Mouse (Mus musculus): ENCODE results near the gene Prss47. TPM values are rescaled to one million over a fixed set of nuclear protein-coding genes. Genes with fewer than 3 reads are reported as not detected.

Prss47 gene
- polyA plus RNA-seq, 1 experiment from 2014 or later = not detected

DNA sequence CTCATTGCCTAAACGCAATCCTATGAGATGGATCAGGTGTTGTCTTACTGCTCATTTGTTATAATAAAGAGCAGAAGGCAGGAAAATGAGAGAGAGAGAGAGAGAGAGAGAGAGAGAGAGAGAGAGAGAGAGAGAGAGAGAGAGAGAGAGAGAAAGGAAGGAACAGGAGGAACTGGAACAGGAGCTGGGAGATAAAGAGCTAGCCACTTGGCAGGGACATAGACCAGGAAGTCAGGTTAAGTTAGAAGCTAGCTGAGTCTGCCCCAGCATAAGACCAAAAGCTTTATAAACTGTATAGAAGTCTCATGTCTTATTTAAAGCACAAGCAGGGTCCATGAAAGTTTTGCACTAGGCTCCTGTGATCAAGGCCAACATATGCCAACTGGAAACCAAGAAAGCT, 44.6 kb downstream of the Prss47 start:
- Histone ChIP-seq H3K4me3 (ENCODE audit: low read depth, low read length) (no peak overlapping the region), H3K9ac (ENCODE audit: low read length) (no peak overlapping the region), H3K36me3 (ENCODE audit: control insufficient read depth, insufficient read depth, low read length) (no peaks in the 10 kb centered on the region), H3K9me3 (ENCODE audit: control insufficient read depth, low read length) (no peaks in the 10 kb centered on the region), H3K4me1 (ENCODE audit: control insufficient read depth, insufficient read depth, low read length) (no peaks in the 10 kb centered on the region), H3K27me3 (ENCODE audit: control insufficient read depth, insufficient read depth, low read length) (no peaks in the 10 kb centered on the region), H3K27ac (ENCODE audit: low read depth, low read length) (no peak overlapping the region), H3K4me2 (ENCODE audit: low read depth) (no peak overlapping the region)
- ATAC-seq (ENCODE audit: insufficient read depth, low FRiP score, low TSS enrichment) (no peak), DNase-seq (ENCODE audit: low spot score) (no peak)
- WGBS = 60% methylated on average over 1 of the region's 1 CpGs

GRCm38 (mm10) chr13:65006760-65007159, 45.8 kb downstream of the Prss47 start:
- Histone ChIP-seq H3K27me3 (ENCODE audit: control insufficient read depth, insufficient read depth, low read length) (no peaks in the 10 kb centered on the region), H3K36me3 (ENCODE audit: control insufficient read depth, insufficient read depth, low read length) (no peaks in the 10 kb centered on the region), H3K27ac (ENCODE audit: low read depth, low read length) (no peak overlapping the region), H3K4me3 (ENCODE audit: low read depth, low read length) (no peak overlapping the region), H3K9ac (ENCODE audit: low read length) (no peak overlapping the region), H3K4me1 (ENCODE audit: control insufficient read depth, insufficient read depth, low read length) (no peaks in the 10 kb centered on the region), H3K9me3 (ENCODE audit: control insufficient read depth, low read length) (no peaks in the 10 kb centered on the region), H3K4me2 (ENCODE audit: low read depth) (no peak overlapping the region)
- ATAC-seq (ENCODE audit: insufficient read depth, low FRiP score, low TSS enrichment) = no peak
- 88% methylated on average over 1 of the region's 1 CpGs for WGBS
- DNase-seq (ENCODE audit: low spot score) = no peak

DNA sequence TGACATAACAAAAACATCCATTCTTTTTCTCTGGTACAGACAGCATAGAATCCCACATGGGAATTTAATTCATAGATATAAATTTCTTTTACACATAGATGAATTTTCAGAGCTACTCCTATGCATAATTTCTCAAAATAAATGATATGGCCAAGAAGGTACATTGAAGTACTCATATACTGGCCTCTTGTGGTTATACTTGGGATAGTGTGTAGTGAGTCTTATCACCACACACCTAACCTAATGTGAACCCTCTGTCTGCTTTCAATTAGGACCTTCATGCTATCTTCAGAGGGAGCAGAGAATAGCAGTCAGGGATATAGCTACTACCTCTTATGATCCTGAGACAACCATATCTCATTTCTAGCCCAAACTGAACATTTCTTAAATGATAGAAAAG, 47.1 kb downstream of the Prss47 start:
- DNase-seq (ENCODE audit: low spot score) (no peak), ATAC-seq (ENCODE audit: insufficient read depth, low FRiP score, low TSS enrichment) (no peak)
- Histone ChIP-seq H3K27ac (ENCODE audit: low read depth, low read length) (no peak overlapping the region), H3K9me3 (ENCODE audit: control insufficient read depth, low read length) (no peaks in the 10 kb centered on the region), H3K4me2 (ENCODE audit: low read depth) (no peak overlapping the region), H3K36me3 (ENCODE audit: control insufficient read depth, insufficient read depth, low read length) (no peaks in the 10 kb centered on the region), H3K9ac (ENCODE audit: low read length) (no peak overlapping the region), H3K4me3 (ENCODE audit: low read depth, low read length) (no peak overlapping the region), H3K4me1 (ENCODE audit: control insufficient read depth, insufficient read depth, low read length) (no peaks in the 10 kb centered on the region), H3K27me3 (ENCODE audit: control insufficient read depth, insufficient read depth, low read length) (no peaks in the 10 kb centered on the region)

Other genes starting within 250 kb of the Prss47 start
- gene Cntnap3, start 148.8 kb downstream of the Prss47 start, polyA plus RNA-seq (2014; fragmentation: Nextera tagmentation; extraction: Ambion mirVana) = 0.11 TPM in 1 of 2 replicates, not detected in the other
- not detected in 2 replicates for gene Spata31, start 135.4 kb downstream of the Prss47 start, polyA plus RNA-seq (2014; fragmentation: Nextera tagmentation; extraction: Ambion mirVana)
- gene Spata31d1c, start 19.7 kb downstream of the Prss47 start, polyA plus RNA-seq (2014; fragmentation: Nextera tagmentation; extraction: Ambion mirVana) = not detected in 2 replicates
- gene Mfsd14b, start 60.2 kb upstream of the Prss47 start, polyA plus RNA-seq (2014; fragmentation: Nextera tagmentation; extraction: Ambion mirVana) = 43.0 and 48.1 TPM in 2 replicates
- gene Olfr465-ps1, start 85.3 kb upstream of the Prss47 start, polyA plus RNA-seq (2014; fragmentation: Nextera tagmentation; extraction: Ambion mirVana) = not detected in 2 replicates
- gene Olfr466, start 97.5 kb upstream of the Prss47 start, polyA plus RNA-seq (2014; fragmentation: Nextera tagmentation; extraction: Ambion mirVana) = not detected in 2 replicates
- 0.08 TPM in 1 of 2 replicates, not detected in the other for gene Nlrp4f, start 153.2 kb upstream of the Prss47 start, polyA plus RNA-seq (2014; fragmentation: Nextera tagmentation; extraction: Ambion mirVana)
- gene Gm10775, start 206.8 kb upstream of the Prss47 start, polyA plus RNA-seq (2014; fragmentation: Nextera tagmentation; extraction: Ambion mirVana) = not detected in 2 replicates
- gene Zfp369, start 226.1 kb upstream of the Prss47 start, polyA plus RNA-seq (2014; fragmentation: Nextera tagmentation; extraction: Ambion mirVana) = 18.0 and 20.1 TPM in 2 replicates